Mouse (Mus musculus) c-Kit-positive CD71-negative TER-119-negative erythroid progenitor cells, embryonic 14.5 days (primary cell): ENCODE data around the gene Rps6ka6.

Source experiments
- DNase-seq: peaks from one replicate; pipeline ENCODE4 v3.0.0-alpha.2; 2013; ENCODE audit warnings: low read depth

Gene Rps6ka6

DNA sequence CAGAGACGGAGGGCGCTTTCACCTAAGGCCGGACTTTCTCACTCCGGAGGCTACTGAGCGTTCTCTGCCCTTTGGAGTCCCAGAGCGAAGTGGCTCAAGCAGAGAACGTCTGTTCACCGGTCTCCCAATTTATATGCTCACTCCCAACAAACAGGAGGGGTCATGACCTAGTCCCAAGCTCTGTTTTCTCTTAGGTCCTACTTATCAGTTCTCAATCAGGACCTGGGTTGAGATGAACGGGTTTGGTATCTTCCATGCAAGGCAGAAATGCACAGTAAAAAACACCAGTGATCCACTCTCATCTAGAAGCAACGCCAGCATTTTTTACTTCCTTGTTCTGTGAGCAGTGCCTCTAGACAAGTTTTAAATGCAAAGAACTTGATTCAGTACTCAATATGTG is at the start of gene Rps6ka6:
Gene Rps6ka6 (minus strand): TSS at position 101 of the 400 bp plus-strand sequence.
- DNase-seq, result no peak

DNA sequence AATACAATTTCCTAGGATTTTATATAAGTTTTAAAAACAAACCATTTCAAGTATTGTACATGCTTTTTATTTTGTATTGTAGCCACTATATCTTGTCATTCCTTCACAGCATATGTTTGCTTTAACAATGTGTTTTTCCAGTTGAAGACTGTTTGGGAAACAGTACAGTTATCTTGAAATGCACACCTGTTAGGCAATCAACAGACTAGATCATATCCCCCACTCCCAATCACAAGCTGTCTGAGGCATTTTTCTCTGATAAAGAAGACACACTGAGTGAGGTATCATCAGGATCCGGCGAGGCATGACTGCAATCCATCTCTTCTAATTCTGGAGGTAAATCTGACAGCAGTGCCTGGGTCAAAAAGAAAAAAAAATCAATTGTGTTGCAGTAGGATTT is 39.3 kb upstream of the Rps6ka6 start:
- DNase-seq, result no peak

DNA sequence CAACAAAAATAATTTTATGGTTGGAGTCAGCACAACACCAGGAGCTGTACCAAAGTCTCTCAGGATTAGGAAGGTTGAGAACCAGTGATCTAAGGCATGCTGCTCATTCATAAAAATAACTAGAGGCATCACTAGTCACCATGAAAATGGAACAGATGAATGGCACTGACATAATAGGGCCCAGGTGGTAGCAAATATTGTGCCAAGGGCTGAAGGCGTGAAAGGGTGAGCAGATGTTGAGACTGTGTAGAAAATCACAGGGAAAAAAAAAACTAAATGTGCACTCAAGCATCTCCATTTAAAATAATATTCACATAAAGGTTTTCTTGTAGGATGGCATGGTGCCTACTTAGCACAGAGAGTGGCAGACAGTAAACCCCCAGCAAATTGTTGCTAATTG is 19.6 kb downstream of the Rps6ka6 start:
- no peak for DNase-seq

DNA sequence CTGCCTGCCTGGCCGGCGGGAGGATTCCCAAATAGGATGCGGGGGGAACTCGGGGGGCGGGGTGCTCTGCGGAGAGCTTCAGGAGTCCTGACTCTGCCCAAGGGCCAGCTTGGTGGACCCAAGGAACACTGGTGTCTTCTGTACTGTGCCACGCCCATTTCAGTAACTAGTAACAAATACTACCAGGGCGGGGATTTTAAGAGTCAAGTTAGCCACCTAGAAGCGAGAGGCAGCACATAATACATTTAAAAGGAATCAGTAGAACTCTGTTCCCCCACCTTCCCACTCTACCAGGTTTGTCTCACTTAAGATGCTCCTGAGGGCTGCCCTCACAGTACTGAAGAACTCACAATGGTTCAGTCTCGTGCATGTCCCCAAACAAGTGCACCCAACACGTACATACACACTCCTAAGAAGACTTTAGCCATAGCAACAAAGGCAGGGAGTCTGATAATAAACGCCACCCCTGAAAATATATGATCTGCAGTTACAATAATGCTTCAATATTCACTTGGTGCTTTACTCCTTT is 74.1 kb downstream of the Rps6ka6 start:
- DNase-seq, result no peak

DNA sequence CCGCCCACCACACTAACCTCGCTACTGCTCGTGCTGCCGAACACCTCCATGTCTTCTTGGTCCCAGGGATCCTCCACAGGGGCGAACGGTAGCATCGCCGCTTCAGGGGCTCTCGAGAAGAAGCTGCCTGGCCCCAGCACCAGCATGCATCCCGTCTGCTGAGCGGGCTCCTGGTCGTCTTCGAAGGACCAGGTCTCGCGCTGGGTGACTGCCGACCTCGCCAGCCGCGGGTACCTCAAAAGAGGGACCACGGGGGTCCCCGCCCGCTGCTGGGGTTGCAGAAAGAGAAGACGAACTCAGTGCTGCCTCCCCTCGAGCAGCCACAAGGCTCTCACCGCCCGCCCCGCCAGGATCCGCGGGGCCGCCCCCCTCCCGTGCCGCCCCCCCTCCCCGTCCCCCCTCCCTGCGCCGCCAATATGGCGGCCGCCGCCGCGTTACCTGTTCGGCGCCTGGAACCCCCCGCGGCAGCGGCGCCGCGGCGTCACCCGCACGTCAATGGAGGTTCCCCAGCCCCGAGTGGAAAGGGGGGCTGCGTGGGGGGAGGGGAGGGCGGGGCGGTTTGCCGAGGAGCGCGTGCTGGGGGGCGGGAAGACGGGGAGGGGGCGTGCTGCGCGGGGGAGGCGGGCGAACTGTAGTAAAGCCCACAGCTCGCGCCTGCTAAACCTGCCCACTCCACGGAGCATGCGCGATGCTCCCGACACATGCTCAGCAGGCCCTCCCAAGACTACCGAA is 74.8 kb downstream of the Rps6ka6 start:
- no peak for DNase-seq

DNA sequence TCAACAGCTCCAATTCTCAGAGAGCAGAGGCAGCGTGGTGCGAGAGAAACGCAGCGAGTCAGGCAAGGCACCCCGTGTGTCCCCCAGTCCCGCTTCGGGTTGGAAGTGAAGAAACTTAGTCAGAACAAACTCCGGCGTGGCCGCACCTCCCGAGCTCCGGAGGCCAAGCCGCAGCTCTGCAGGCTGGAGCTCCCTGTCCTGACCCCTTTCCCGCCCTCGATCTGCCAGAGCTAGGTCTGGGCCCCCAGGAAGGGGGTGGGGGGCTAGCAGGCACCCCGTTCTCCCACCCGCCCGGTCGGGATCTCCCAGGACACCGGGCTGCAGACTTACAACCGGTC is 75.3 kb downstream of the Rps6ka6 start:
- DNase-seq, result no peak

DNA sequence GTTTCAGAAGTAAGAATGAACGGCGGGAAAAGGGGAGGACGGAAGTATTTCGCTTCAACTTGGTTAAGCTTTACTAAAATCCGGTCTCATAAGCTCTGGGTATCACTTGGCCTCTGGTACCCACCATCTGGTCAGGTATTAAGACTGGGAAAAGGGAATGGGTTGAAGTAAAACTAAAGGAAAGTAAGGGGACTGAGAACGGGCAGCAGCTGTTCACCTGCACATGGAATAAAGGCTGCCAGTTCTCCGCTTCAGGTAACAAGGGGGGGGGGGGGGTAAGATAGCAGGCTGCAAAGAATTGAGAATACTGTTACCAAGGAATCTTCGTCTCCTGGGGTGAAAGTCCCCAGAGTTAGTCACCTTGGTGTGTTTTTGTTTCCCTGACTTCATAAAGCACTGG is 75.7 kb downstream of the Rps6ka6 start:
- no peak for DNase-seq

DNA sequence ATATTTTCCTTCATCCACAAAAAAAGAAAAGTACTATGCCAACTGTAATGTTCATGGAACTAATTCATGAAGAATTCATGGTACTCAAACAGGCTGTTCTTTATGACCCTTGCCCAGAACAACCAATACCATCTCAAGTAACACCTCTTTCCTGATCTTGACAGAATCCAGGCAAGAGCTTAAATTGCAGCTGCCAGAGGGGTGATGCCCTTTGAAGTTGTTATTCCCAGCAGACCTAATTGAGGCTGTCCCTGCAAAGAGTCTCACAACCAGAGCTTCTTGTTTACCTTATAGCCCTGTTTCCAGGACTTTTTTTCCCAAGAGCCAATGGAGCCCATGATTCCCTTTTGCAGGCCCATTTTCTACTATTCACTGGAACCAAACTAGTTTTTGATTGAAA is 77.6 kb downstream of the Rps6ka6 start:
- DNase-seq, result no peak

DNA sequence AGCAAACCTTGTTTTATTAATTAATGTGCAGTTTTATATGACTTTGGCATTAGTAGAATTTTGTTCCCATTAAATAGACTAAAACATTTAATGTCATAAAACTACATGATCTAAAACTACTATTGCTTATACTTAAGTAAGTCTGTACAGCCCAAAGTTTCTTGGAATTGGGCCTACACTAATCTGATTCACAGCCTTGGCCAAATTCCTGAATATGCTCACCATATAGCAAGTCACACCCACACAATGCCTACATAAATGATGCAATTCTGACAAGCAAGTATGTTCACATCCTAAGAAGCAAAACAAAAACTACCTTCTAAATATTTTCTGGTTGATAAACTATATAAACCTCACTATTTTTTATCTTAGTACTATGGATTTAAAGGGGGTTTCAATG is 101.2 kb downstream of the Rps6ka6 start:
- no peak for DNase-seq

DNA sequence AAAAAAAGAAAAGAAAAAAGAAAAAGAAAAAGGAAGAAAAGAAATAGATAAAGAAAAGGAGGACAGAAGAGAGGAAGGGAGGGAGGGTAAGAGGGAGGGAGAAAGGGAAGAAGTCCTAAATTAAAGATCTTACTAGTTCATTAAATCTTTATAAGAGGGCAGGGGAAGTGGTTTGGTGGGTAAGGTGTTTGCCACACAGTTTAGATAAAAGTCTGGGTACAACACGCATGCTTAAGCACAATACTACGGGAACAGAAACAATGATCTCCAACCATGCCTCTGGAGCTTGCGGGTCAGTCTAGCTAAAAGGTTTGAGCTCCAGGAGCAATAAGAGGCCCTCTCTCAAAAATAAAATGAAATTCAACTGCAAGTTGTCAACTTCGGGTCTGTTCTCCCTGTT is 123.0 kb downstream of the Rps6ka6 start:
- no peak for DNase-seq

DNA sequence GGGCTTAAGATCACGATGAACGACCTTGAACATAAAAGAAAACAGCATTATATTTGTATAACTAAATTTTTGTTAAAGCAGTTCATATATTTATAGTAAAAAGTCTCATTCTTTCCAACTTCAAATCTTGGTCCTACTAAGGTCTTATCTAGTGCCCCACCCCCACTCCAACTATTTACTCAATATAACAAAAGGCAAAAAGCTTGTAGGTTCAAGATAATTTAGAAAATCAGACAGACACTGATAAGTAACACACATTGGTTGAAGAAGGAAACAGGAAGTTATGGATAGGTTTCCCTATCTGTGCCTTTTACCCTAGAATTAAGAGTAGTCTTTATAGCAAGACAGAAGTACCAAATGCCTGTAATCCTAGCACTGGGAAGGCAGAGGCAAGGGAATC is 132.9 kb downstream of the Rps6ka6 start:
- DNase-seq, result no peak

DNA sequence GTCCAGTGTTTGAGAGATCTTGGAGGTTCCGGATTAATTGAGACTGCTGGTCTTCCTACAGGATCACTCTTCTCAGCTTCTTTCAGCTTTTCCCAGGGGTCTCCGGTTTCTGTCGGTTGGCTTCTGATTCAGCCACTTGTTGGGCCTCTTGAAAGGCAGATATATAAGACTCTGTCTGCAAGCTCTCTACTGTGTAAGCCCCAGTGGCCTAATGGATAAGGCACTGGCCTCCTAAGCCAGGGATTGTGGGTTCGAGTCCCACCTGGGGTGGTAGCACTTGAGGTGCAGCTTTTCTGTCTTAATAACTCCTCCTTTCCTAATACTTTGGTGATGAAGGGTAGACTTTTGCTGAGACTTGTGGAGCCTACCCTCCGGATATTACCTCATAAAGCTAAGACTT is 160.7 kb downstream of the Rps6ka6 start:
- no peak for DNase-seq

DNA sequence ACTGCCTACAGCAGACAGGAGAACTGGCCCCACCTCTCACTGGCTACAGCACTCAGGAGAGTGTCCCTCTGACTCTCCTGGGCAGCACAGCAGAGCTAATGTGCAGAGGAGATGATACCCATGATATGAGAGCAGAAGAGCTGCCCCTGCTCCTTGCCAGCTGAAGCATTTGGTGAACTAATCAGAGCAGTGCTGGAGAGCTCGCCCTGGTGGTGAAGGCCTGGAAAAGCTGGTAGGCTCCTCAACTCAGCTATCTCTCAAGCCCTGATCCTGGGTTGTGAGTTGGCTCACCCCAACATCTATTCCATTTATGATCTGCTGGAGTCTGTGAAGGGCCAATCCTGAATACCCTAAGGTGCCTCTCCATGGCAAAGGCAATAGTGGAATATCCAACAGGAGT is 163.6 kb downstream of the Rps6ka6 start:
- DNase-seq, result no peak
